Mouse (Mus musculus): Measurements from ENCODE around the gene S100a6. TPM values are rescaled to one million over a fixed set of nuclear protein-coding genes. Genes with fewer than 3 reads are reported as not detected.

The S100a6 gene
- polyA plus RNA-seq, 1 experiment from 2014 or later: 115 TPM

- no peak overlapping the region for H3K4me3 ChIP-seq (ENCODE audit: low read length)
- H3K4me1 ChIP-seq (ENCODE audit: control insufficient read depth, insufficient read depth, low read length): no peaks in the 10 kb centered on the region
- H3K27ac ChIP-seq (ENCODE audit: low read depth, low read length): no peak overlapping the region
- WGBS: 37% methylated on average over 5 of the region's 5 CpGs
- H3K36me3 ChIP-seq (ENCODE audit: control insufficient read depth, insufficient read depth, low read length): no peaks in the 10 kb centered on the region
- H3K4me2 ChIP-seq (replicated peaks; ENCODE audit: low read depth, low read length): no peak overlapping the region
- peak; percentile 50; the same call in 1 of the 2 replicates for ATAC-seq (ENCODE audit: low FRiP score, low TSS enrichment)
- no peaks in the 10 kb centered on the region for H3K27me3 ChIP-seq (ENCODE audit: control insufficient read depth, insufficient read depth, low read length)
- no peak overlapping the region for H3K9ac ChIP-seq (ENCODE audit: low read depth, low read length)
- H3K9me3 ChIP-seq (ENCODE audit: control insufficient read depth, low read length): no peaks in the 10 kb centered on the region
Measured at GRCm38 (mm10) chr3:90585595-90585994, 27.1 kb upstream of the S100a6 start.

- WGBS: 86% methylated on average over 15 of the region's 15 CpGs
- no peak for ATAC-seq (ENCODE audit: low FRiP score, low TSS enrichment)
- Histone ChIP-seq H3K4me3 (ENCODE audit: low read length) (no peak overlapping the region), H3K27ac (ENCODE audit: low read depth, low read length) (no peak overlapping the region), H3K9ac (ENCODE audit: low read depth, low read length) (no peak overlapping the region), H3K4me1 (ENCODE audit: control insufficient read depth, insufficient read depth, low read length) (no peaks in the 10 kb centered on the region), H3K9me3 (ENCODE audit: control insufficient read depth, low read length) (no peaks in the 10 kb centered on the region), H3K27me3 (ENCODE audit: control insufficient read depth, insufficient read depth, low read length) (no peaks in the 10 kb centered on the region), H3K36me3 (ENCODE audit: control insufficient read depth, insufficient read depth, low read length) (no peaks in the 10 kb centered on the region), H3K4me2 (replicated peaks; ENCODE audit: low read depth, low read length) (no peak overlapping the region)
Measured at GRCm38 (mm10) chr3:90586016-90586643, 26.6 kb upstream of the S100a6 start.

DNA sequence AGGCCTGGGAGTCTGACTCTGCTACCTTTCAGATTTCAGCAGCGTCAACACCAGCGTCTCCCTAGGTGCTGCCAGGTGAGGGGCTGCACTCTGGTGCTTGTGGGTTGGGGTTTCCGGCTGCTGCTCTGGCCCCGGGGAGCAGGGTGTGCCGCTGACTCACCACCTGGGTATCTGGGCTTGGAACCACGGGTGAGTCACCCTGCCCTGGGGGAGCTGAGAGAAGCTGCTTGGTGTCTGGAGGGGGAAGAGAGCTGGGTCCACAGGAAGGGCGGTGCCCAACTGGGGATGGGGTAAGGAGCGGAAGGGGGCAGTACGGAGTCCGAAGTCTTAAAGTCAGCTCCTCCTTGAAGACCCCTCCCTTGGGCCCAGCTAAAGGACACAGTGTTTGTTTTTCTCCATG, 25.8 kb upstream of the S100a6 start:
- WGBS: 50% methylated on average over 10 of the region's 10 CpGs
- Histone ChIP-seq H3K9me3 (ENCODE audit: control insufficient read depth, low read length) (no peaks in the 10 kb centered on the region), H3K27me3 (ENCODE audit: control insufficient read depth, insufficient read depth, low read length) (no peaks in the 10 kb centered on the region), H3K4me3 (ENCODE audit: low read length) (no peak overlapping the region), H3K4me1 (ENCODE audit: control insufficient read depth, insufficient read depth, low read length) (no peaks in the 10 kb centered on the region), H3K27ac (ENCODE audit: low read depth, low read length) (no peak overlapping the region; the same call in 1 of the 2 replicates), H3K9ac (ENCODE audit: low read depth, low read length) (no peak overlapping the region), H3K4me2 (replicated peaks; ENCODE audit: low read depth, low read length) (no peak overlapping the region), H3K36me3 (ENCODE audit: control insufficient read depth, insufficient read depth, low read length) (no peaks in the 10 kb centered on the region)
- 0 out of 2 replicates have a peak, but pooled peaks have one; percentile 28 for ATAC-seq (ENCODE audit: low FRiP score, low TSS enrichment)

DNA sequence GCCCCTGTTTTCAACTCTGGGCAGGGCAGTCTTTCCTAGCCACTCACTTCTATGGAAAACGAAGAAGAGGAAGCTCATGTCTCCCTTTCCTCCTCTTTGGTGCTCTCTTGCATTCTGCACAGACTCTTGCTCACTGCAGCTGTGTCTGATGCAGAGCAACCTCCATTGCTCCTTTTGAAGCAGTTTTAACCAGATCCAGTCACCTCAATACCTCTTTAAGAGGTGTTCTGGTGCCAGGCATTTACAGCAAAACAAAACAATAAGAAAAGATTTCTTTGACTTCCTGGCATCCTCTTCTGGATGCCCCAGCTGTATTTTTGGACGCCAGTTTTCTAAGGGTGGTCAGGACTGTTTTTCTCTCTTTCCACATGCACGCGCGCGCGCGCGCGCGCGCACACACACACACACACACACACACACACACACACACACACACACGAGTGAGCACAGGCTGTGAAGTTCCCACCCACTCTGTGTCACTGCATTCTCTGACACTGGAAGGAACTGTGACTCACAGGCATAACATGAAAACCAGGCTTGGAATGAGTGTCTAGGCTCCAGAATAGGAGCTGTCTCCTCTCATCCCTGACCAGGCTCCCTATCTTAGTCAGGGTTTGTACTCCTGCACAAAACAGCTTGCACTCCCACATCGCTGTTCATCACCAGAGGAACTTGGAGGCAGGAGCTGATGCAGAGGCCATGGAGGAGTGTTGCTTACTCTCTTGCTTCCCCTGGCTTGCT, 25.2 kb upstream of the S100a6 start:
- no peaks in the 10 kb centered on the region for H3K9me3 ChIP-seq (ENCODE audit: control insufficient read depth, low read length)
- H3K9ac ChIP-seq (ENCODE audit: low read depth, low read length): no peak overlapping the region
- WGBS: 82% methylated on average over 14 of the region's 14 CpGs
- H3K4me3 ChIP-seq (ENCODE audit: low read length): no peak overlapping the region
- H3K36me3 ChIP-seq (ENCODE audit: control insufficient read depth, insufficient read depth, low read length): no peaks in the 10 kb centered on the region
- H3K27me3 ChIP-seq (ENCODE audit: control insufficient read depth, insufficient read depth, low read length): no peaks in the 10 kb centered on the region
- no peak overlapping the region for H3K27ac ChIP-seq (ENCODE audit: low read depth, low read length)
- H3K4me1 ChIP-seq (ENCODE audit: control insufficient read depth, insufficient read depth, low read length): no peaks in the 10 kb centered on the region
- no peak overlapping the region for H3K4me2 ChIP-seq (replicated peaks; ENCODE audit: low read depth, low read length)
- no peak for ATAC-seq (ENCODE audit: low FRiP score, low TSS enrichment)

GRCm38 (mm10) chr3:90589390-90589789, 23.3 kb upstream of the S100a6 start:
- ATAC-seq (ENCODE audit: low FRiP score, low TSS enrichment): no peak
- H3K4me2 ChIP-seq (replicated peaks; ENCODE audit: low read depth, low read length): no peak overlapping the region
- H3K9ac ChIP-seq (ENCODE audit: low read depth, low read length): no peak overlapping the region
- no peak overlapping the region for H3K4me3 ChIP-seq (ENCODE audit: low read length)
- 76% methylated on average over 6 of the region's 6 CpGs for WGBS
- no peaks in the 10 kb centered on the region for H3K27me3 ChIP-seq (ENCODE audit: control insufficient read depth, insufficient read depth, low read length)
- H3K27ac ChIP-seq (ENCODE audit: low read depth, low read length): no peak overlapping the region
- H3K36me3 ChIP-seq (ENCODE audit: control insufficient read depth, insufficient read depth, low read length): no peaks in the 10 kb centered on the region
- no peaks in the 10 kb centered on the region for H3K4me1 ChIP-seq (ENCODE audit: control insufficient read depth, insufficient read depth, low read length)
- no peaks in the 10 kb centered on the region for H3K9me3 ChIP-seq (ENCODE audit: control insufficient read depth, low read length)

DNA sequence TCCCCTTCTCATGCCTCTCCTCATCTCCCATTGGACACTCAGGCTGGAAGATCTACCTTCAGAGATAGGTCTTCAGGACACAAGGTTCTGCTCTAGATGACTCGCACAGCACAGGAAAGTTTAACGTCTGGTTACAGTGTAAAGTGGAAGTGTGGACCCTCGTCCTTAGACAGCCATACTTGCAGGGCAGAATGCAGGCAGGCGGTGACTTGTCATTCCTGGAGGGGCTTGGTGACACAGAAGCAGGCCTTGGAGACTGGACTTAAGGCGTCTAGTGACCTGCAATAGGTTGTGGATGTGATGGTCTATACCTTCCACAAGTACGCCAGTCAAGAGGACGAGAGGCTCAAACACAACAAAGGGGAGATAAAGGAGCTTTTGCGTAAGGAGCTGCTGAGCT, 22.7 kb upstream of the S100a6 start, which contains the start of gene S100a2:
TSS of gene S100a2 (plus strand) at position 301 of the 400 bp plus-strand sequence.
- Histone ChIP-seq H3K4me1 (ENCODE audit: control insufficient read depth, insufficient read depth, low read length) (no peaks in the 10 kb centered on the region), H3K9me3 (ENCODE audit: control insufficient read depth, low read length) (no peaks in the 10 kb centered on the region), H3K27me3 (ENCODE audit: control insufficient read depth, insufficient read depth, low read length) (no peaks in the 10 kb centered on the region), H3K4me2 (replicated peaks; ENCODE audit: low read depth, low read length) (no peak within 1 kb of the TSS), H3K27ac (ENCODE audit: low read depth, low read length) (no peak within 1 kb of the TSS), H3K36me3 (ENCODE audit: control insufficient read depth, insufficient read depth, low read length) (no peaks in the 10 kb centered on the region), H3K4me3 (ENCODE audit: low read length) (no peak within 1 kb of the TSS), H3K9ac (ENCODE audit: low read depth, low read length) (no peak within 1 kb of the TSS)
- no peak for ATAC-seq (ENCODE audit: low FRiP score, low TSS enrichment)
- 93% methylated on average over 8 of the region's 8 CpGs for WGBS

DNA sequence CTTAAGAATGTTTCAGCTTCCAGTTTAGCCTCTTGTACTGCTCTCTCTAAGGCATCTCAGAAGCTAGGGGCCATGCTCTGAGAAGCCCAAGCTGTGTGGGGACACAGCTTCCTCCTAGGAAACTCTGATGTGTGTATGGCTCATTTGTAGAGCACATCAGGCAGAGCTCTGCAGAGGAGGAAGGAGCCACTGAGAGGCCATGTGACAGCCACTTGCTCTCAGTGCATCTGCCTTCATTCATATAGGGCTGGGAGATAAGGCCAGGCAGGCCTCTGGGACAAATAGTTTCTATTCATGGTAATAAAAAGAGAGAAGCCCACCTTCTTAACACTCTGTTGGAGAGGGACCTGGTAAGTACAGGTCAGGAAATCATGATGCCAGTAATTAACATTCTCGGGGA, 18.2 kb upstream of the S100a6 start:
- ATAC-seq (ENCODE audit: low FRiP score, low TSS enrichment): no peak
- 53% methylated on average over 1 of the region's 1 CpGs for WGBS
- no peaks in the 10 kb centered on the region for H3K27me3 ChIP-seq (ENCODE audit: control insufficient read depth, insufficient read depth, low read length)

DNA sequence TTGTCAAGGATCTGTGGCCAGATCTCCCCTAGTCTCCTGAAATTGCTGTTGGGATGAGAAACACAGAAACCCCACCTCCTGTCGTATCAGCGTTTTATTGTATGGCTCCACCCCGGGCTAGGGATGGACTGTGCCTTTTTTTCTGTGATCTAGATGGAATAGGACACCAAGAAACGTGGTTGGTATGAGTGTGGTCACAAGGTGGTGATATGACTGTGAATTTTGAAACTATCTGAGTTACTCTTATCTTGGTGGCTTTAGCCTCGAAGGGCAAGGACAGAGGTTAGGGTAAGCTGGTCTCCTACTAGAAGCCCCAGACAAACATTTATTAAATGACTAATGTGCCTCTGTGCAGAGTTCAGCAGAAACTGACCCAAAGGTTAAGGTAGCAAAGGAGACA, 17.1 kb upstream of the S100a6 start:
- Histone ChIP-seq H3K36me3 (ENCODE audit: control insufficient read depth, insufficient read depth, low read length) (no peaks in the 10 kb centered on the region), H3K27me3 (ENCODE audit: control insufficient read depth, insufficient read depth, low read length) (no peaks in the 10 kb centered on the region), H3K27ac (ENCODE audit: low read depth, low read length) (no peak overlapping the region), H3K4me2 (replicated peaks; ENCODE audit: low read depth, low read length) (no peak overlapping the region), H3K4me1 (ENCODE audit: control insufficient read depth, insufficient read depth, low read length) (no peaks in the 10 kb centered on the region), H3K9me3 (ENCODE audit: control insufficient read depth, low read length) (no peaks in the 10 kb centered on the region), H3K4me3 (ENCODE audit: low read length) (no peak overlapping the region), H3K9ac (ENCODE audit: low read depth, low read length) (no peak overlapping the region)
- no peak for ATAC-seq (ENCODE audit: low FRiP score, low TSS enrichment)
- 69% methylated on average over 5 of the region's 5 CpGs for WGBS

More for the DNA sequence above, 18.2 kb upstream of the S100a6 start:
- Histone ChIP-seq H3K4me1 (ENCODE audit: control insufficient read depth, insufficient read depth, low read length) (no peaks in the 10 kb centered on the region), H3K9me3 (ENCODE audit: control insufficient read depth, low read length) (no peaks in the 10 kb centered on the region), H3K36me3 (ENCODE audit: control insufficient read depth, insufficient read depth, low read length) (no peaks in the 10 kb centered on the region), H3K27ac (ENCODE audit: low read depth, low read length) (no peak overlapping the region), H3K9ac (ENCODE audit: low read depth, low read length) (no peak overlapping the region), H3K4me2 (replicated peaks; ENCODE audit: low read depth, low read length) (no peak overlapping the region), H3K4me3 (ENCODE audit: low read length) (no peak overlapping the region)

- Histone ChIP-seq H3K9me3 (ENCODE audit: control insufficient read depth, low read length) (no peaks in the 10 kb centered on the region), H3K4me1 (ENCODE audit: control insufficient read depth, insufficient read depth, low read length) (no peaks in the 10 kb centered on the region), H3K4me3 (ENCODE audit: low read length) (no peak overlapping the region), H3K36me3 (ENCODE audit: control insufficient read depth, insufficient read depth, low read length) (no peaks in the 10 kb centered on the region), H3K27ac (ENCODE audit: low read depth, low read length) (no peak overlapping the region), H3K9ac (ENCODE audit: low read depth, low read length) (no peak overlapping the region), H3K27me3 (ENCODE audit: control insufficient read depth, insufficient read depth, low read length) (no peaks in the 10 kb centered on the region), H3K4me2 (replicated peaks; ENCODE audit: low read depth, low read length) (no peak overlapping the region)
- WGBS: 81% methylated on average over 6 of the region's 6 CpGs
- no peak for ATAC-seq (ENCODE audit: low FRiP score, low TSS enrichment)
Measured at GRCm38 (mm10) chr3:90596810-90597209, 15.9 kb upstream of the S100a6 start.

All from kidney, embryonic 14.5 days (tissue).